Mouse (Mus musculus) MEL (cell line): ENCODE data around the gene Mboat2.

Source experiments
- CHD2 ChIP-seq: IDR thresholded peaks from 2 replicates; pipeline ENCODE4 v1.6.1; 2011; ENCODE audit warnings: low read length, improper control_type of control experiment
- CTCF ChIP-seq, 3 experiments: IDR thresholded peaks in 2 of 3; conservative IDR thresholded peaks in 1 of 3; 2 replicates each; pipeline ENCODE4 v1.5.1; 2011 to 2012; ENCODE audit warnings: low read length in 3 of 3, low read depth in 2 of 3, mild to moderate bottlenecking in 2 of 3, improper control_type of control experiment in 1 of 3, inconsistent platforms in 1 of 3, mixed read lengths in 1 of 3, moderate library complexity in 1 of 3; ENCODE audit not compliant: control insufficient read depth in 1 of 3, insufficient read depth in 1 of 3, poor library complexity in 1 of 3, severe bottlenecking in 1 of 3
- TBP ChIP-seq: IDR thresholded peaks from 2 replicates; pipeline ENCODE4 v1.8.0; 2011; ENCODE audit warnings: low read depth, low read length, improper control_type of control experiment
- UBTF ChIP-seq: IDR thresholded peaks from 2 replicates; pipeline ENCODE4 v1.6.1; 2012; ENCODE audit warnings: low read depth, mild to moderate bottlenecking, inconsistent platforms, low read length, improper control_type of control experiment, moderate library complexity, borderline replicate concordance; ENCODE audit not compliant: insufficient read depth
- ZKSCAN1 ChIP-seq: IDR thresholded peaks from 2 replicates; pipeline ENCODE4 v1.6.1; 2012; ENCODE audit warnings: low read depth, mild to moderate bottlenecking, inconsistent platforms, low read length, improper control_type of control experiment, moderate library complexity

DNA sequence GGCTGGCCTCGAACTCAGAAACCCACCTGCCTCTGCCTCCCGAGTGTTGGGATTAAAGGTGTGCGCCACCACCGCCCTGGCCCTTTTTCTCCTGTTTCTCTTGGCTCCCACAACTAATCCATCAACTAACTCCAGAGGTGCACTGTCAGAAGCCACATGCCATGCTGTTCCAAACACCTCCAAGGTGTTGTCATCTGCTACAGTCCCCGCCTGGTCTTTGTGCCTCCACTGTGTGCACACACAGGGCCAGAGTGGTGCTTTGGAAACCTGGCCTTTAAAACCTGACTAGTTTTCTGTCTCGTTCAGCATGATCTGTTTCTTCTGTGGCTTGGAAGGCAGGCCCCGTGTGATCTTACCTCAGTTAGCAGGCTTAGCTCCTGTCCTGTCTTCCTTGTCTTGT, 113.9 kb downstream of the Mboat2 start:
- TF ChIP-seq UBTF (no peak), CTCF (IDR thresholded peaks at IDR 0.05 in 2 of 3, conservative IDR thresholded peaks at IDR 0.05 in 1 of 3; ENCODE audit: control insufficient read depth in 1 of 3, insufficient read depth in 1 of 3, low read depth in 2 of 3, low read length in 3 of 3, poor library complexity in 1 of 3, severe bottlenecking in 1 of 3) (no peak), ZKSCAN1 (no peak), TBP (no peak), CHD2 (no peak)
